Mouse (Mus musculus) cerebellum, postnatal 36 days (tissue): ENCODE results near the gene Dlx2.

Source experiments
- DNase-seq, 2 experiments: peaks; one replicate each; pipeline ENCODE4 v3.0.0; 2021 to 2022; ENCODE audit warnings: mixed read lengths in 2 of 2

Gene Dlx2

DNA sequence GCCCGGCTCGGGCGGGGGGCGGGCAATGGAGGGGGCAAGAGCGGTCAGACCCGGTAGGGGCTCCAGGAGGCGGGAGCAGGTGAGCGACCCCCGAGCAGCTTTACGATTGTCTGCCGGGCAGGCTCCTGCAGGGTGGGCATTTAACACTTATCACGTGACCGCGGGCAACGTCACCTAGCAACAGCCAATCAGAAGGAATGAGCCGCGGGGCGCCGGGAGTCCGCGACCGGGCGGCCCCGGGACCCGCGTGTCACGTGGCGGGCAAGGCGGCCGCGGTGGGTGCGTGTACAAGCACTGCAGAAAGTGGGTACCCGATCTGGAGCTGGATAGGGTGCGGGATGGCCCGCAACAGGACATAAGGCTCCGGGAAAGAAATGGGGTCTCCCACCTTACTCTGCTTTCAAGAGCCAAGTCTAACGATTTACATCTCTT lies at the start of gene Dlx2:
TSS of gene Dlx2 (minus strand) at position 115 of the 432 bp plus-strand sequence.
- no peak for DNase-seq

DNA sequence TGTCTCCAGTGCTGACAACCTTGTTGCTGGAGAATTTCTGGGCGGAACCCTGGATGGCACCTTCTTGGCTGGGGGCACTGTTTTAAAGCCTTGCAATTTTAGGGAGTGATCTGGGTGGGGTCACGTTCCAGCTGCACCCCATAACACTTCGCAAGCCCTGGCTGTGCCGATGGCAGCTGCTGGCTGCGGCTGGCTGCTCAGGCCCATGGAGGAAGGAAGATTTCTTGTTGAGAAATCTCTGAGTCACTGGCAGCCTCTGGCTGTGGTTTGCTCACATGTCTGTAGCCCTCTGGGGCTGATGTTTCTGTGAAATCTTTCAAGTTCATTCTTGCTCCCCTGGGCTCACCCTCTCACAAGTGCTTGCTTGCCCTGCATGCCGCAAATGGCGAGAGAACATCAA lies 47.9 kb upstream of the Dlx2 start:
- DNase-seq, result no peak

DNA sequence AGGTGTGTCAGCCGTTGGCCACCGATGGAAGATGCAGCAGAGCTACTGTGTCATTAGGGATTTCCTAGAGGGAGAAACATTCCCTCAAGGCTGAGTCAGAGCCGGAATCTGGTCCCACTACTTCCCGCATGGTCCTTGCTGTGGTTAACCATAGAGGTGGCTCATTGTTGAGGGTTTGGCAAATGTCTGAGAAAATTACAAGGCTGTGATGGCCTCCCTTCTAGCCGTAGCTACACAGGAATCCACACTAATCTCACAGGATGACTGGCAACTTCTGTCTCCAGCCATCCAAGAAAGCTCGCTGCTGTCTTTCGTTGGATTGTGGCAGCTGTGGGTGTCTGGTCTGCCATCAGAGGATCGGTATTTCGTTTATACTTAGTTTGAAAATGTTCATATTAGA lies 42.6 kb upstream of the Dlx2 start:
- no peak for DNase-seq

DNA sequence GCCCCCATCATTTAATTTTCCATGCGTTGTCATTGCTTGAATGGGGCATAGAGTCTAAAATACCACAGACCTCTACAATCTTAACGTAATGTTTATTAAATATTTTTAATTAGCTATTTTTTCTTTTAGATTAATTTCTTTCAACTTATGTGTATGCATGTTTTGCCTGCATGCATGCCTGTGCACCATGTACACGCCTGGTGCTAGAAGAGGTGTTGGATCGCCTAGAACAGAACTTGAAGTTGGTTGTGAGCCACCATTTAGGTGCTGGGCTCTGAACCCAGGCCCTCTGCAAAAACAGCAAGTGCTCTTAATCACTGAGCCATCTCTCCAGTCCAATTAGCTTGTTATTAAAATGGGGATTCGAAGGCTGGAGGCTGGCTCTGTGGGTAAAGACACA lies 34.9 kb upstream of the Dlx2 start:
- no peak for DNase-seq

DNA sequence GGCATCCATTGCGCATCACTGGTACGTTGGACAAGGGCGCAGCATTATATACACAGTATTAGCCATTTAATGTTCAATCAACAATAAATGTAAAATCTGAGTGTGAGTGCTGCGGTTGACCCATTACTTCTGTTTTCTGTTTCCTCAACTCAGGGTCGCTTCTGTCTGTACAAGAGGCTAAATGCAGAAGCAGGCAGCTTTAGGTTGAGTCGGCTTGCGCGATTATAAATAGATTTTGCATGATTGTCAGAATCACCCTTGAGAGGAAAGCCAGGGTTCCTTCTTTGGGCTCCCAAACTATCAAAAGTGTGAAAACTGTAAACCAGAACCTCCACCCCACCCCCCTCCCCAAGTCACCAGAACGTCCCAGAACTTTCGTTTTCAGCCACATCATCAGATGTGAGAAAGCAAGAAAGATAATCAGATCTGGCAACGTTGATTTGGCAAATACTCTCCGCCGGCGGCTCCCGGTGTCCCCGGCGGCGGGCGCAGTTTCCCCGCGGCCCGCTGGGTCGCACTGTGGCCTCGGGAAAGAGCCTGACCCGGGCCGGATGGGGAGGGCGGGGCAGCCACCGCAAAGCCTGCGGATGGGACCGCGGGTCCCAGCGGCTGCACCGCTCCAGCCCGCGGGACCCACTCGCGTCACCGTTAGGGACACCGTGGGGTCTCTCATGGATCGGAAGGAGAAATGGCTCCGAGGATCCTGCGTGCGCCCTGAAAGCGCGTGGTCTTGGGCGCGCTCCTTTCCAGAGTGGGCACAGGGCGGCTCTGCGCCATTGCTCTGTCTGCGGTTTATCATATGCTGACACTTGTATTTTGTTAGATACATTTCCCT lies 34.3 kb upstream of the Dlx2 start:
- DNase-seq, result peak; percentile 15 to 25

DNA sequence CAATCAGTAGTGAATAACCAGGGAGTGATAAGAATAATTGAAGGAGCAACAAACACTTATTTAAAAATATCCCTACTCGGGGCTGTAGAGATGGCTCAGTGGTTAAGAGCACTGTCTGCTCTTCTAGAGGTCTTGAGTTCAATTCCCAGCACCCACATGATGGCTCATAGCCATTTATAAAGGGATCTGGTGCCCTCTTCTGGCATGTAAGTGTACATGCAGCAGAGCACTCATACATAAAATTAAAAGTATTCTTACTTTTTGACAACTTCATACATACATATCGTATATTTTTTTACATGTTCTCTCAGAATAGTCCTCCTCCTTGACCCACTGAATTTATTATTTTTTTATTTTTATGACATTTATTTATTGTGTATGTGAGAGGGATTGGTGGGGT lies 30.5 kb upstream of the Dlx2 start:
- no peak for DNase-seq

DNA sequence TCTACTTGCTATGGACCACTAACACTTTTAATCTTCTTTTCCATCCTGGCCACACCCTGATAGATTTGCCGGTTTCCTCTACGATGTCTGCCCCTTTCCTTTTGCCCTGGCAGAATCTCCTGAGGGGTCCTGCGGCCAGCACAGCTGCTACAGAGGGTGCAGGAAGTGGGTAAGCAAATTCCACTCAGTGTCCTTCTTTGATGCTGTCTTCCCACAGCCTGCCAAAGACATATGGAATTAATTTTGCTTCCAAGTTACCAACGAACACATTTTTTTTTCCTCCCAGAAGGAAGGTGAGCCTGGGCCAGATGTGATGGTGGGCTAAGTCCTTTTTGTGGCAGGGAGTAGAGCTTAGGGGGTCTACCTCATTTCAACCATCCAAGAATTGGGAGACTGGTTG lies 27.2 kb upstream of the Dlx2 start:
- DNase-seq, result no peak

DNA sequence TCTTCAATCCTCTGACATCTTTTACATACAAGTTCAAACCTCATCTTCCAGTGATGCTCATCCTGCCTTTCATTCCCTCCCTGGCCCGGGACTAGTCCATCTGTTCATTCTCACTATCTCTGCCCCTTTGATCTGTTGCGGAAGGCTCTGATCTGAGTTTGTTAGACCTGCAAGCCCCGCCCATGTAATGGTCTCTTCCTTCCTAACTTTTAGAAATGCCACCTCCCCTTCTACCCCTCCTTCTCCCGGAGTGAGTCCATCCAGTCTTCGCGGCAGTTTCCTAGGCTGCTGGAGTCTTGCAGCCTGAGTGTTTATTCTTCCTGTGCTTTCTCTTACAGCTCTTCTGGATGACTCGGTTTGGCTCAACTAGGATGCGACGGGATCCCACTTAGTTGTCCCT lies 19.9 kb upstream of the Dlx2 start:
- no peak for DNase-seq

DNA sequence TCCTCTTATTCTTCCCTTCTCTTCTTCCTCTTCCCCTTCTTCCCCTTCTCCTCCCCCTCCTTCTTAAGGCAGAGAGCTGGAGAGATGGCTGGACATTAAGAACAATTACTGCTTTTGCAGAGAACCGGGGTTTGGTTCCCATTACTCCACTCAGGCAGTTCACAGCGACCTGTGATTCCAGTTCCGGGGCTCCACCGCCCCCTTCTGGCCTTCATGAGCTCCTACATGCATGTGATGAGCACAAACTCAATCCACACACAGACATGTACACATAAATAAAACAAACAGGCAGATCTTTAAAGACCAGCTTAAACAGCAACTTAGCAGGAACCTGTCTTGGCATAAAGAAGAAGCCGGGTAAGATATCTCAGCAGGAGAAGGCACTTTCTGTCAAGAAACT lies 9.5 kb upstream of the Dlx2 start:
- no peak for DNase-seq

DNA sequence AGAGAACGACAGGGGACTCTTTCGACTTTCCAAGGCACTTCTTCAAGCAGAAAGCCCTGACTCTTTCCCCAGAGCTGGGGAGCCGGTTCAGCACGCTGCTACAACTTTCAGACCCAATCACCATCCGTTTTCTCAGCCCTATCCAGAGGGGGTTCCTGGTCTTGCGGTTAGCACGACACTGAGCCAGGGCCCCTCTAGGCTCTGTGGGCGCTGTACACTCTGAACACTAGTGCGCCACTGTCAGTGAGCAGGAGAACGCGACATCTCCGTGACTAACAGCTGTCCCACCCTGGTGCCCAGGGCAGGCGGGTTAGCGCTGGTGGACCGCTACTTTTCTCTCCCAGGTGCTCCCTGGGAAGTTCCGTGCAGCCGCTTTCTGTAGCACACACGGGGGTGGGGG lies 5.2 kb upstream of the Dlx2 start:
- no peak for DNase-seq

DNA sequence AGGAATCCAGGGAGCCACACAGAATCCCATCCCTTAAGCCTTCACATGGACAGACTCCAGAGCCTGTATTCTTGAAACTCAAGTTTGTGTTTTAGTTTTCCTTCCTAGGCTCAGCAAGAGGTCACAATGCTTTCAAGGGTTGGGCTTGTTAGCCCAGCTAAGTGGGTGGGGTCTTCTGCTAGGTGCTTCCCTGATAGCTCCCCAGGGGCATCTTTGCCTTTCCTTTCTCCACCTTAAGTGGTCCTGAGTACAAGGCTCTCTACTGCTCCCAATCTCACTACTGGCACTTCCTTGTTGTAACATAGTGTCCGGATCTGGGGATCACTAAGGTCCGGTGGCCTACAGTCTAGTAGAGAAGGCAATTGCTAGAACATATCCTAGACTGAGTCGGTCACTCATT lies 3.8 kb upstream of the Dlx2 start:
- DNase-seq, result no peak

DNA sequence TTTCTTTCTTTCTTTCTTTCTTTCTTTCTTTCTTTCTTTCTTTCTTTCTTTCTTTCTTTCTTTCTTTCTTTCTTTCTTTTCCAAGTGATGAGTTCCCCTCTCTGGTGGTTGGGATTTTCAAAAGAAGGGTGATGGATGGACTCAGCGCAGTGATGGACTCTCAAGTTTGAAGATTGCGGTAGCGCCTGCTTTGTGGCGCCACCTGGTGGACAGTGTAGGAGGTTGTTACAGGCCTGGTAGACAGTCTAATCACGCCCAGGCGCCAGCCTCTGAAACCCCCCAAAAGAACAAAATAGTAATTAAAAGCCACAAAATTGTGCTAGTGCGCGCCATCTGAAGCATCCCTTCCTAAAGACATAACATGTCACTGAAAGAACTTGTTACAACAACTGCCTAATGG lies 1.3 kb upstream of the Dlx2 start:
- DNase-seq, result peak; percentile 66 to 68

DNA sequence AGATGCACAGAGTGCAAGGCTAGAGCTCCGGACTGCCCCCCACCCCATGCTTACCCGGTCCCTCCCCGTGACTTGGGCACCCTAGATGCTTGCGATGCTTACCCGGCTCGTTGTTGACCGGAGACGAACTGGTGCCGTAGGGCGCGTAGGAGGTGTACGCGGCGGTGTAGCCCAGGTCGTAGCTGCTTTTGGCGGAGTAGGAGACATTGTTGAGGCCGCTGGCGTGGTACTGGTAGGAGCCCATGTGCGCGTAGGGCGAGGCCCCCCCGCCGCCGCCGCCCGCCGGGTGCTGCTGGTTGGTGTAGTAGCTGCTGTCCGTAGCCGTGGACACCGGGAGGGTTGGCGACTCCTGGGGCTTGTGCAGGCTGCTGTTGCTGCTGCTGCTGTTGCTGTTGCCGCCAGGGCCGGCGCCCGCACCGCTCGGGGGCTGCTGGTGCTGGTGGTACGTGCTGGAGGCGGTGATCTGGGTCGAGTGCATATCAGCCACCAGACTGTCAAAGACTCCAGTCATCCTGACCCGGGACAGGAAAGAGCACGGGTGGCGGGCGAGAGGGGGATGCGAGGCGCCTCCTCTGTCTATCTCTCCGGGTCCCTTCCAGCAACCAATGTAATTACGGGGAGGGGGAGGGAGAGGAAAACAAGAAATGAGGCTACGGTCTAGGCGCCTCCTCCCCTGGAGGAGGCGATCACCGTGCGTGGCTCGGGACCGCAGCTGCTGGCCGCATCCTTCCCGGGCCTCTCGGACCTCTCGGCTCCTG lies 493 bp downstream of the Dlx2 start:
- no peak for DNase-seq

DNA sequence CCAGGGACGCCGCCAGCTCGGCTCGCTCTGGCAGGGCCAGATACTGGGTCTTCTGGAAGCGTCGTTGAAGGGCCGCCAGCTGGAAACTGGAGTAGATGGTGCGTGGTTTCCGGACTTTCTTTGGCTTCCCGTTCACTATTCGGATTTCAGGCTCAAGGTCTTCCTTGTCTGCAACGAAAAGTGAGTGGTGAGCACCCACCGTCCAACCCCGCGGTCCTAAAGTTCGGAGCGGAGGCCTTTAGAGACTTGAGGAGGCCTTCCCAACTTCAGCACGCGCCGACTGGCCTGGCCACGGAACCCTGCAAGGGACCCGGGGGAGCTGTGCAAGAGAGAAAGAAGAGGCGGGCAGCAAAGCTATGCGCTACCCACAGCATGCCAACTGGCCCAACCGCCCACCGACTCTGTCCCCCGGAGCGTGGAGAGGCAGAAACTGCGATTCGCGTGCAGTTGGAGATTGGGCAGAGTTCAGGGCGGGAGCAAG lies 1.1 kb downstream of the Dlx2 start:
- no peak for DNase-seq

DNA sequence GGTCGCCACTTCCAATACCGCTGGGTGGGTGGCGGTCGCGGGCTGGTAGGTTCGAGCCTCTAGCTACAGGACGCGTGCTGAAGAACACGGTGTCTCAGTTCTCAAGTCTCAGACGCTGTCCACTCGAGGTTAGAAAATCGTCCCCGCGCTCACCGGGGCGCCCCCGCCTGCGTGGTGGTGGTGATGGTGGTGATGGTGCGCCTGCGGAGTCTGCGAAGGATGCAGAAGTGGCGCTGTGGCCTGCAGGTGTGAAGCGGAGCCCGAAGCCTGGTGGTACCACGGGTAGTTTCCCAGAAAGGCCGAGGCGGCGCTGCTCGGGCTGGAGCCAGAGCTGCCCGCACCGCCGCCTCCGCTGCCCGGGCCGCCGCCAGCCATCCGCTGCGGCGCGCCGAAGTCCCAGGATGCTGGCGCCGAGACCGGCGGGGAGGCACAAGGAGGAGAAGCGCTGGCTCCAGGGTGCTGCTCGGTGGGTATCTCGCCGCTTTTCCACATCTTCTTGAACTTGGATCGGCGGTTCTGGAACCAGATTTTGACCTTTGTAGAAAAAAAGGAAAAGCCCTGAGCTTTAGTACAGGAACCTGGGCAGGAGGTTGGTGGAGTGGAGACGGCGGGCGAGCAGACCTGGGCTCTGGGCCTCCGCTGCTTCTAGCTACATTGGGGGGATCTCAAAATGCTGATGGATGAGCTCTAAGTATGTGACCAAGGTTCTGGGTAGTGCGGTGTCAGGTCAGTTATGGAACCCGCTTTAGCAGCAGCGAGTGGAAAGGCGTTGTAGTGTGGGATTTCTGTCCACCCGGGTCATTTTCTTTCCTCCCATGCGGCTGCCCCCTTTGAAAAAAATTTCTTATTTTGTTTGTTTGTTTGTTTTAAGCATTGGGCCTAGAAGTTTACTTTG lies 1.9 kb downstream of the Dlx2 start:
- peak in 1 of 2 experiments; percentile 27 for DNase-seq

DNA sequence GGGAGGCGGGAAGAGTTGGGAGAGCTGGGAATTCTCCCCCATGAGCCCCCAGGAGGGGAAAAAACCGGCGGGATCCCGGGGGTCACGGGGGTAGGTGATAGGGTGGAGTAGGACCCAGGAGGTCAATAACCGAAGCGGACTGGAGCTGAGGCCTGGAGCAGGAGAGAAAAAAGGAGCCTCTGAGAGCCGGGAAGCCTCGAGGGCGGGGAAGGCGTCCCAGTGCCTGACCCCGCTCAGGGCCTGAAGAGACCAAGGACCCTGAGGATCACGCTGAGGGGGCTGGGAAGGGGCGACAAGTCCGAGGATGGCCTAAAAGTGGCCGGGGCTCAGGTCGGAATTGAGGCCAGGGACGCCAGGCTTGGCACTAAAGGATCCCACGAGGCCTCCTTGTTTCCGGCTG lies 2.6 kb downstream of the Dlx2 start:
- DNase-seq, result no peak

GRCm38 (mm10) chr2:71543531-71543930 lies 3.0 kb downstream of the Dlx2 start:
- no peak for DNase-seq

- DNase-seq, result no peak
Observed at GRCm38 (mm10) chr2:71542816-71543301, 3.7 kb downstream of the Dlx2 start.

- no peak for DNase-seq
Observed at GRCm38 (mm10) chr2:71542227-71542815, 4.2 kb downstream of the Dlx2 start.

- no peak for DNase-seq
Observed at GRCm38 (mm10) chr2:71541418-71542226, 4.9 kb downstream of the Dlx2 start.

DNA sequence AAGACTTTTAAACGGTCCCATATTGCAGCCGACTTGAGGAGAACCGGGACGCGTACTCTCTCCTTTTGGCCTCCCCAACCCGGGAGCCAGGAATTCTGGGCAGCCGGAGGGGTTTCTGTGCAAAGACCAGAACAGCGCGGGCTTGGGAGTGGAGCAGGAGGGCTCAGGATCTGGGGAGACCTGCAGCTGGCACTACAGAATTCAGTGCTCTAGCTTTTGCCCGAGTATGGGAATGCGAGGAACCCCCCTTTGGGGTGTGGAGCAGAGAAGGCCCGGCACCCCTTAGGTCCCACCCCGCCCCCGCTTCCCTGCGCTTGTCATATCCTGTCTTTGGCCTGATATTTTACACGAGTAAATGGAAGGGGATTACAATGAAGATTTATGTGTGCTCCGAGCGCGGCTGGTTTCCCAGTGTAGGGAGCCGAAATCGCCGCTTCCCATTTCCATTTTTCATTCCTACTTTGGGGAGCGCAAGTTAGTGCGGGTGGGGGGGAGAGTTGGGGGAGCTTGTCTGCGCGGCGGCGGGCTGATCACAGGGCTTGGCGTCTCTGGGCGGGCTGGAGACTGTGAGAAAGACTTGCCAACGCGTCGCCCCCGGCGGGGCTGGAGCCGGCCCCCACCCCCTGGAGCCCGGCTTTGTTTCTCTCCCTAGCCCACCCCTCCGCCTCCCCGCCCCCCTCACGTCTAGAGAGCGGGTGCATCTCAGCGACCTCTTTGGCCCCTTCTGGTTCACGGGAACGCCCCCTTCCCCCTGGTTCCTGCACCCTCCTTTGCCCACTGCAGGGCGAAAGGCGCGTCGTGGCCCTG lies 5.7 kb downstream of the Dlx2 start:
- DNase-seq, result no peak
